Mouse (Mus musculus) liver, postnatal 0 days (tissue): Measurements from ENCODE around the gene Zfp654.

Experiments used
- CTCF ChIP-seq: sonication (generic); IDR thresholded peaks from 2 replicates; pipeline ENCODE4 v1.5.1; 2016; ENCODE audit warnings: antibody characterized with exemption, low read depth
- EP300 ChIP-seq: IDR thresholded peaks from 2 replicates; pipeline ENCODE4 v1.6.1; 2016; ENCODE audit warnings: antibody characterized with exemption, low read depth, mild to moderate bottlenecking

DNA sequence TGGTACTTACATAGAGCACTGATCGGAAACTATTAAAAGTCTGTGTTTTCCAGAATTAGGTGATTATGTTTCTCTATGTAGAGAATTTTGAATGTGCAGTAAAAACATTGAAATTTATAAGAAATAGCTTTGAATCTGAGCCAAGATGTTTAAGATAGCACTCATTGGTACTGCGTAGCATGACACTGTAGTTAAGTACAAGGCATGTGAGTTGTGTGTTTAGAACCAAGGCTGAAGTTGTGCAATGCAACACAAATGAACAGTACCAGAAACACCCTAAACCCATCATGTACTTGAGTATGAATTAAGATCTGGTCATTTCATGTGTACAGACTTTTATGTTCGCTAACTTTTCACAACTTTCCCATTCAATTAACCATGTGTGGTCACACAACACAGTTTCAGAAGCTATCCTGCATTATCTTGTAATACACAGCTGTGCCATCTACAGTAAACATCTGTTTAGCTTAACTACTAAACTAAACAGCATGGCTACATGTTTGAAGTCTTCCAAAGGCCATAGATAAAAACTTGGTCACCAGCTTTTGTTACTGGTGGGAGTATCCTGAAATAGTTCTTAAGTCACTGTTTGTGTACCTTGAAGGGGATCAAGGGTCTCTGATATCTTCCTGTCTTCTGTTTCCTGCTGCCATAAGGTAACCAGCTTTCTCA lies 34.2 kb downstream of the Zfp654 start:
- TF ChIP-seq CTCF (no peak), EP300 (no peak)
